Mouse (Mus musculus): Measurements from ENCODE around the gene Rgs6. TPM values are rescaled to one million over a fixed set of nuclear protein-coding genes. Genes with fewer than 3 reads are reported as not detected.

The Rgs6 gene
- 2.8 and 4.5 TPM in 2 replicates for polyA plus RNA-seq (2015; fragmentation: Nextera tagmentation; extraction: Ambion mirVana)

DNA sequence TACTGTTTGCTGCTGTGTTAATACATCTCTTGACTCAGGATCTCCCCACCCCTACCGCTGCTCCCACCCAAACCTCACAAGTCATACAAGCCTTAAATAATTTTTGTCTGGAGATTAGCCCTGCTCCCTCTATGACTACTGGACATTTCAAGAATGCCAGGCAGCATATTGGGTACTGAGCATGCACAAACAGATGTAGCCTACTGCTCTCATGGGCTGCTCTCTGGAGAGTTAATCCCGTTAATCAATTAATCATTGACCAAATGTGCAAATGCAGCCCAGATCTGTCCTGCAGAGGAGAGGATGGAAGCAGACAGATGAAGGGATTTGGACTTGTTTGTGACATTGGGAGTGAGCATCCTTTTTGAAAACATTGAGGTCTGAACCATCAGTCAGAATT, at the start of gene Rgs6:
Gene Rgs6 (plus strand): TSS at position 276 of the 400 bp plus-strand sequence.
- no peaks in the 10 kb centered on the region for H3K4me1 ChIP-seq
- no peak within 1 kb of the TSS for H3K4me3 ChIP-seq
- H3K27me3 ChIP-seq: no peaks in the 10 kb centered on the region
- 87% methylated on average over 2 of the region's 2 CpGs for WGBS
- H3K9ac ChIP-seq: no peak within 1 kb of the TSS
- H3K27ac ChIP-seq: no peak within 1 kb of the TSS
- H3K36me3 ChIP-seq (ENCODE audit: poor library complexity, severe bottlenecking): no peaks in the 10 kb centered on the region
- H3K4me2 ChIP-seq: no peak within 1 kb of the TSS
- no peak for ATAC-seq
- no peaks in the 10 kb centered on the region for H3K9me3 ChIP-seq (replicated peaks)

DNA sequence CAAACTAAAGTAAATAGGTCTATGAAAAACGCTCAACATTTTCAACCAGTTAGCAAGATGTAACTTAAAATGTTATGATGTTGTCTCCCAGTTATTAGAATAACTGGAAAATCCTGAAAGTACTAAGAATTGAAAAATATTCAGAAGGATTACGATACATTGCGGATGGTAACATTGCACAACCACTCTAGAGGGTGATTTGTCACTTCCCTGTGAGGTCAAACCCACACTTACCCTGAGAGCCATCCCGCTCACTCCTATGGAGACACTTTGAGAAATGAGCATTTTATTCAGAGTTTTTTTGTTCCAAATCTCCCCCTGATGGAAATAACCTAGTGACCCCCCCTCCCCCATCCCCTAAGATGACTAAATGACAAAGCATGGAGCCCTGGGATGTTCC, 41.0 kb upstream of the Rgs6 start:
- Histone ChIP-seq H3K4me3 (no peak overlapping the region), H3K27ac (no peak overlapping the region), H3K4me2 (no peak overlapping the region), H3K4me1 (no peaks in the 10 kb centered on the region), H3K9me3 (replicated peaks) (peaks cover 8% of the 10 kb centered on the region; the same call in 1 of the 2 replicates), H3K36me3 (ENCODE audit: poor library complexity, severe bottlenecking) (no peaks in the 10 kb centered on the region), H3K27me3 (no peaks in the 10 kb centered on the region), H3K9ac (no peak overlapping the region)
- WGBS: 99% methylated on average over 4 of the region's 4 CpGs
- ATAC-seq: no peak

DNA sequence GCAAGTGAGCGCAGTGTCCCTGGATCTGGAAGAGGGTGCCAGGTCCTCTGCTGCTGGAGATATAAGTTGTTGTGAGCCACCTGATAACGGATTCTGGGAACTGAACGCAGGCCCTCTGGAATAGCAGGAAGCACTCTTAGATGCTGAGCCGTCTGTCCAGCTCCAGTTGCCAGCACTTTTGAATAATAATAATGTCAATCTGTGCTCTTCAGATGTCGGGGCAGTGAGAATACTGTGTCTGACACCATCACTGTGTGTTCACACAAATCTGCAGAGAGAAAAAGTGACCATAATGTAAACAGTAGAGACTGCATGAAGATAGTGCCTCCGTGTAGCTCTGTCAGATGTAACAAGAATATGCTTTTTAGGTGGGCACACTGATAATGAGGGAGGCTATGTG, 38.9 kb upstream of the Rgs6 start:
- 74% methylated on average over 6 of the region's 6 CpGs for WGBS
- Histone ChIP-seq H3K4me3 (no peak overlapping the region), H3K9me3 (replicated peaks) (peaks cover 8% of the 10 kb centered on the region; the same call in 1 of the 2 replicates), H3K4me2 (no peak overlapping the region), H3K27ac (no peak overlapping the region), H3K4me1 (no peaks in the 10 kb centered on the region), H3K36me3 (ENCODE audit: poor library complexity, severe bottlenecking) (no peaks in the 10 kb centered on the region), H3K27me3 (no peaks in the 10 kb centered on the region), H3K9ac (no peak overlapping the region)
- peak; percentile 65; the same call in 1 of the 2 replicates for ATAC-seq

DNA sequence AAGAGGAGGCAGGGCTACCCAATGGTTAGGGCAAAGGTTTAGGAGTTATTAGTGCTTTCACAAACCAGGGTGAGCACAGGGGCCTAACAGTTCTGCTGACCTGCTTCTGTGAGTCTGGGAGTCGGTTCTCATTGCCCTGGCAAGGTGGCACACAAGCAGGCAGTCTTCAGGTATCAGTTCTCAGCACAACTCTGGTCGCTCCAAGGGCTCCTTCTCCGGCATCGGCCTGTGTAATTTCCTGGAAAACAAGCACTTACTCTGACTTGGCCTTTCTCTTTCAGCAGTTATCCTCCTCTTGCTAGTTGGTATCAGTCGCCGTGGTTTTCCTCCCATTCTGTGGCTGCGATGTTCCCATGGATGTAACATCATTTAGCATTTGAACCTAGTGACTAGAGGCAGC, 38.0 kb upstream of the Rgs6 start:
- no peak for ATAC-seq
- 92% methylated on average over 7 of the region's 7 CpGs for WGBS
- H3K4me3 ChIP-seq: no peak overlapping the region

DNA sequence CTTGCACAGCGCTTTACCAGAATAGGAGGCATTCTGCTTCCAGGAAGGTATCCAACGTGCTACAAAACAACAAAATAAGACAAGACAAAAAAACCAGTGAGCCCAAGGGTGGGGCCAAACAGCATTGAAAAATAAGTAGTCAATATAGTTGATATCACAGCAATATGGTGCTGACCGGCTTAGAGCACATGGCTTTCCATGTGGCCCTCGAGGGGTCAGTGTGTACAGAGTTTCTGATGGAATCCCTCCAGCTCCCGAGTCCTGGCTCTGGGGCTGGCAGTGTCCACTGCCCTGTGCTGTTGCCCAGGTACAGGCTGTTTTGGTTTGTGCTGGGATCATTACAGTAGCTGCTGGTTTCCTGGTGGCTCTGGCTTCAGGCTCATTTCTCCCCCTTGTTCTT, 35.7 kb upstream of the Rgs6 start:
- no peak overlapping the region for H3K27ac ChIP-seq
- no peaks in the 10 kb centered on the region for H3K4me1 ChIP-seq
- no peaks in the 10 kb centered on the region for H3K27me3 ChIP-seq
- no peaks in the 10 kb centered on the region for H3K36me3 ChIP-seq (ENCODE audit: poor library complexity, severe bottlenecking)
- WGBS: 97% methylated on average over 5 of the region's 5 CpGs
- no peak overlapping the region for H3K4me2 ChIP-seq
- no peak overlapping the region for H3K9ac ChIP-seq
- no peak overlapping the region for H3K4me3 ChIP-seq
- ATAC-seq: no peak
- peaks cover 8% of the 10 kb centered on the region; the same call in 1 of the 2 replicates for H3K9me3 ChIP-seq (replicated peaks)

More for the DNA sequence above, 38.0 kb upstream of the Rgs6 start:
- Histone ChIP-seq H3K27me3 (no peaks in the 10 kb centered on the region), H3K4me2 (no peak overlapping the region), H3K9me3 (replicated peaks) (peaks cover 8% of the 10 kb centered on the region; the same call in 1 of the 2 replicates), H3K9ac (no peak overlapping the region), H3K36me3 (ENCODE audit: poor library complexity, severe bottlenecking) (no peaks in the 10 kb centered on the region), H3K27ac (no peak overlapping the region), H3K4me1 (no peaks in the 10 kb centered on the region)

DNA sequence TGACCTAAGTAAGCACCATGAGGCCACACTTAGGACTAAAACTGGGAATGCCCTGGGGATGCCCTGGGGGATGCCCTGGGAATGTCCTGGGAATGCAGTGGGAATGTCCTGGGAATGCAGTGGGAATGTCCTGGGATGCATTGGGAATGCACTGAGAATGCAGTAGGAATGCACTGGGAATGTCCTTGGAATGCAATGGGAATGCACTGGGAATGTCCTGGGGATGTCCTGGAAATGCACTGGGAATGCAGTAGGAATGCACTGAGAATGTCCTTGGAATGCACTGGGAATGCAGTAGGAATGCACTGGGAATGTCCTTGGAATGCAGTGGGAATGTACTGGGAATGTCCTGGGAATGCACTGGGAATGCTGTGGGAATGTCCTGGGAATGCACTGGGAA, 25.2 kb upstream of the Rgs6 start:
- H3K4me1 ChIP-seq: no peaks in the 10 kb centered on the region
- H3K4me3 ChIP-seq: no peak overlapping the region
- no peak overlapping the region for H3K27ac ChIP-seq
- H3K4me2 ChIP-seq: no peak overlapping the region
- no peaks in the 10 kb centered on the region for H3K27me3 ChIP-seq
- no peak for ATAC-seq
- H3K36me3 ChIP-seq (ENCODE audit: poor library complexity, severe bottlenecking): no peaks in the 10 kb centered on the region
- H3K9ac ChIP-seq: no peak overlapping the region
- no peaks in the 10 kb centered on the region for H3K9me3 ChIP-seq (replicated peaks)

DNA sequence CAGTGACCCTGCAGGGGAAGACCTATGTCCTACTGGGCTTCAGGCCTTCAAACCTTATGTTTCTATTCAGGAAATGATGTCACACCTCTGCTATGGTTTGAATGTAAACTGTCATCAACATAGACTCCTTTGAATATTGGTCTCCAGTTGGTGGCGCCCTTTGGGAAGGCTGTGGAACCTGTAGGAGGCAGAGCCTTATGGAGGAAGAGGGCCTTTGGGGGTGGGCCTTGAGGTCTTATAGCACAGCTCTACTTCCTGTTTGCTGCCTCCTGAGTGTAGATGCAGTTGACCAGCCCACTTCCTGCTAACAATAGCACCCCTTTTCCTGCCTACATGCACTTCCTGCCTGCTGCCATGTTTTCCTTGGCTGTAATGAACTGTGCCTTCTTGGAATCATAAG, 19.7 kb upstream of the Rgs6 start:
- H3K4me3 ChIP-seq: no peak overlapping the region
- H3K9ac ChIP-seq: no peak overlapping the region
- no peaks in the 10 kb centered on the region for H3K9me3 ChIP-seq (replicated peaks)
- no peak overlapping the region for H3K4me2 ChIP-seq
- no peaks in the 10 kb centered on the region for H3K4me1 ChIP-seq
- no peak overlapping the region for H3K27ac ChIP-seq
- no peaks in the 10 kb centered on the region for H3K36me3 ChIP-seq (ENCODE audit: poor library complexity, severe bottlenecking)
- no peak for ATAC-seq
- WGBS: 97% methylated on average over 1 of the region's 1 CpGs
- no peaks in the 10 kb centered on the region for H3K27me3 ChIP-seq

DNA sequence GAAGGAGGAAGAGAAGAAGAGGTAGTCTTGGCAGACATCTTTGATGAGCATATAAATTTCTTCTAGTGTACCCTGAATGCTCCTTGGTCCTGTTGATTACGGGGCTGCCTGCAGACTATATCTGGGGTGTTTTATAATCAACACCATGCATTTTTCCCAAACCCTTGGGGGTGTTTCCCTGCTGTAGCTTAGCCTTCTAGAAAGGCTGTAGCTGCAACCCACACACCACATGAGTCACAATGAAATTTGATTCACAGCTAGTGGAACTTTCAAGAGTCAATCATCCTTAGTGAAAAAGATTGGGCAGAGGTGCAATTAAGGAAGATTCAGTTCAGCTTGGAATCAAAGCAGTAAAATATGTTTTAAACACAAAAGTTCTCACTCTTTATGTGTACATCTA, 15.4 kb upstream of the Rgs6 start:
- H3K27ac ChIP-seq: no peak overlapping the region
- WGBS: 88% methylated on average over 1 of the region's 1 CpGs
- H3K27me3 ChIP-seq: no peaks in the 10 kb centered on the region
- H3K36me3 ChIP-seq (ENCODE audit: poor library complexity, severe bottlenecking): no peaks in the 10 kb centered on the region
- no peak overlapping the region for H3K4me2 ChIP-seq
- no peaks in the 10 kb centered on the region for H3K4me1 ChIP-seq
- ATAC-seq: no peak
- H3K9me3 ChIP-seq (replicated peaks): no peaks in the 10 kb centered on the region
- no peak overlapping the region for H3K4me3 ChIP-seq
- H3K9ac ChIP-seq: no peak overlapping the region

DNA sequence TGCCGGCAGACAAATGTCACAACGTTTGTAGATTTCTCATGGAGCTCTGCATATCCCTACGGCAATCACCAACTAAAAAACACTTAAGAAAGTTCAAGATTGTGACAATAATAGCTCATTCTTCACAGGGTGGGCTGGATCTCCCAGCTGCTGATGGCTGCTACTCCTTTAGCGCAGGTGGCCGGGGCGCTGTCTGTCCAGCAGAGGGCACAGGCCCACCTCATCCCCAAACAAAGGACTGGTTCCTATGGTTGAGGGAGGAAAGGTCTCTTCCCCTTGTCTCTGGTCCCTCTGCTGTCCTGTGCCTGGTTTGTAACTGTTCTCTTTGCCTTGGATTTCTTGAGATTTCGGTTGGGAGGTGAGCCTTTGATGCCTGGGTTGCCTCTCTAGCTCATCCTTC, 1.5 kb upstream of the Rgs6 start:
- Histone ChIP-seq H3K4me3 (no peak overlapping the region), H3K9ac (no peak overlapping the region), H3K4me2 (no peak overlapping the region), H3K27me3 (no peaks in the 10 kb centered on the region), H3K27ac (no peak overlapping the region), H3K9me3 (replicated peaks) (no peaks in the 10 kb centered on the region), H3K4me1 (no peaks in the 10 kb centered on the region), H3K36me3 (ENCODE audit: poor library complexity, severe bottlenecking) (no peaks in the 10 kb centered on the region)
- no peak for ATAC-seq
- WGBS: 42% methylated on average over 7 of the region's 7 CpGs

DNA sequence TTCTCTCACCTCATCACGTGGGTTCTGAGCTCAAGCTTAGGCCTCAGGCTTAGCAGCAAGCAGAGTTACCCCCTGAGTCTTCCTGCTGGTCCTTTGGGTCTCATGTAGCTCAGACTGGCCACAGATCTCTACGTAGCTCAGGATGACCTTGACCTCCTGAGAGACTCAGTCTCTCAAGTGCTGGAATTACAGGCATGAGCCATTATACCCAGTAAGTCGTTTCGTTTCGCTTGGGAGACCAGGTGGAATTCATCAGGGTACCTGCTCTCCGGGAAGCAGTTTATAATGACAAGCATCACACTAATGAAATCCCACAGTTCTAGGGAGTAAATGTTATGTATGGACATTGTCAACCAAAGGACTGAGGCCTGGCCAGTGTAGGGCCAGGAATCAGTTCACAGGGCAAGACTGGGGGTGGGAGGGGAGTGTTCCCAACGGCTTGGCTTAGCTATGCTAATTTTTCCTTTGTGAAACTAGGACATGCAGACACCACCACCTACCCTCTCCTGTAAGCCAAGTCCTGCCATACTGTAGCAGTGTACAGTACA, 670 bp upstream of the Rgs6 start:
- no peak for ATAC-seq
- Histone ChIP-seq H3K4me2 (no peak overlapping the region), H3K9me3 (replicated peaks) (no peaks in the 10 kb centered on the region), H3K27ac (no peak overlapping the region), H3K4me1 (no peaks in the 10 kb centered on the region), H3K4me3 (no peak overlapping the region), H3K9ac (no peak overlapping the region), H3K27me3 (no peaks in the 10 kb centered on the region), H3K36me3 (ENCODE audit: poor library complexity, severe bottlenecking) (no peaks in the 10 kb centered on the region)
- 72% methylated on average over 7 of the region's 7 CpGs for WGBS

DNA sequence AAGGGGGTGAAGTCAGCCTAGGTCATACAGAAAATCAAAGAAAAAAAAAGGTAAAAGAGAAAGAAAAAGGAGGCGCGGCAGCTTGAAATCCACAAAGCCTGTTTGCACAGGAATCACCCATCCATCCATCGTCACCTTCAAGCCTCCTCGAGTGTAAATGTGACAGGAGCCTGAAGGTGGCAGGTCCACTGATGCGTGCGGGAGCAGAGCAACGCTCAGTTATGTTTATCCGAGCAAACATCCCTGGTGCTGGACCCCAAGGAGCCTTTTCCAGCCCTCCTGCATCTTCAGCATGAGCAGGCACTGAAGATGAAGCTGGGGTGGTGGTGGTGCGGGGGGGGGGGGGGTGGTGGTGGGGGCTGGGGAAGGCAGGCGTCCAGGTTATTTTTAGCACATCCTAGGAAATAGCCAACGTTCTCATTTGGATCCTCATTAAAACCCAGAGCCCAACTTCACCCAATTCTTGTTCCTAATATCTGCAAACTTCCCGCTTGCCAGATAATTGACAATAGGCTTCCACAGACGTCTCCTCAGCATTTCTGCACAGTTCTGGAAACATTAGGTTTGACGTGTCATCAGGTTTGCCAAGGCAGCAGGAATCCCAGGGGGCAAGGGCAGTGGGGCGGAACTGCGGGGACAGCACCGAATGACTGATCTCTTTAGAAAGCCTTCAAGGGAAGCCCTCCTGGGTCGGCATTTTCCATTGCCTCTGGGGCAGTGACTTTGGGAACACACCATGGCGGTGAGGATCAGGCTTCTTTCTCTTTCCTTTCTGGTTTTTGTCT, 946 bp downstream of the Rgs6 start:
- Histone ChIP-seq H3K36me3 (ENCODE audit: poor library complexity, severe bottlenecking) (no peaks in the 10 kb centered on the region), H3K27ac (no peak overlapping the region), H3K9me3 (replicated peaks) (peaks cover 6% of the 10 kb centered on the region; the same call in 1 of the 2 replicates), H3K4me2 (no peak overlapping the region), H3K9ac (no peak overlapping the region), H3K4me1 (no peaks in the 10 kb centered on the region), H3K27me3 (no peaks in the 10 kb centered on the region), H3K4me3 (no peak overlapping the region)
- ATAC-seq: no peak
- WGBS: 38% methylated on average over 18 of the region's 19 CpGs

DNA sequence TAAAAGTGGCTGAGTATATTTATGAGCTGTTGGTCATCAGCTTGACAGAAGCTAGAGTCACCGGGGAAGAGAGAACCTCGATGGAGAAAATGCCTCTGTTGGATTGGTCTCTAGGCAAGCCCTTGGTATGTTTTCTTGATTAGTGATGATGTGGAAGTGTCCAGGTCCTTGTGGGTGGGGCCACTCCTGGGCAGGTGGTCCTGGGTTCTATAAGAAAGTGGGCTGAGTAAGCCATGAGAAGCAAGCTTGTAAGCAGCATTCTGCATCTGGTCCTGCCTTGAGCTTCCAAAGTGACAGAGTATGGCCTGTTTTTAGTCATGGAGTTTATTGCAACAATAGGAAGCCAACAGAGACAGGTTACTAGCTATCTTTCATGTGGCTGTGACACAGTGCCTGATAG, 10.9 kb downstream of the Rgs6 start:
- Histone ChIP-seq H3K27me3 (no peaks in the 10 kb centered on the region), H3K9me3 (replicated peaks) (no peaks in the 10 kb centered on the region), H3K27ac (no peak overlapping the region), H3K4me3 (no peak overlapping the region), H3K9ac (no peak overlapping the region), H3K36me3 (ENCODE audit: poor library complexity, severe bottlenecking) (no peaks in the 10 kb centered on the region), H3K4me2 (no peak overlapping the region), H3K4me1 (peaks cover 16% of the 10 kb centered on the region)
- 96% methylated on average over 2 of the region's 2 CpGs for WGBS
- no peak for ATAC-seq

DNA sequence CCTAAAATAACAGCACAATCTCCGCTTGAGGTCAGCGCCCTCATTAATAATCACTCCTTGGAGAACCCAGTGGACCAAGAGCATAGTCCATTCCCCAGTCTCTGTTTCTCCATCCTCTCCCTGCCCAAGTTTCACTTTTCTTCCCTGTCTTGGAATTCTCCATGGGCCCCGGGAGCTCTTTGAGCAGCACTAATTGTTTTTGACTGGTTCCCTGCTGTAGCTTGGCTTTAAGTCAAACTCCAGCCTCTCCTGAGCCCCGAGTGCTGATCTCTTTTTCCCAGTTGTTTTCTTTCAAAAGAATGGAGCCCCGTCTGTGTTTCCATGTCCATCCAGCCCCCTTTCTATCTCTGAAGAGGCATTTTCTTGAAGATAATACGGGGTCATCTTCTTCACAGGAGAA, 12.3 kb downstream of the Rgs6 start:
- H3K36me3 ChIP-seq (ENCODE audit: poor library complexity, severe bottlenecking): no peaks in the 10 kb centered on the region
- H3K27ac ChIP-seq: no peak overlapping the region
- 42% methylated on average over 6 of the region's 6 CpGs for WGBS
- H3K4me3 ChIP-seq: no peak overlapping the region
- peaks cover 16% of the 10 kb centered on the region for H3K4me1 ChIP-seq
- no peaks in the 10 kb centered on the region for H3K9me3 ChIP-seq (replicated peaks)
- H3K4me2 ChIP-seq: no peak overlapping the region
- no peaks in the 10 kb centered on the region for H3K27me3 ChIP-seq
- no peak for ATAC-seq
- H3K9ac ChIP-seq: no peak overlapping the region

Measured in forebrain, embryonic 13.5 days (tissue).